Mouse (Mus musculus) hindbrain, embryonic 11.5 days (tissue): ENCODE measurements around the gene Dcaf10. TPM values are rescaled to one million over a fixed set of nuclear protein-coding genes. Genes with fewer than 3 reads are reported as not detected.
"Not testable (repeated sequence)": the region's sequence is repeated elsewhere in the genome, so short reads cannot be mapped to it uniquely, and the experiment has no call there.

Experiments
- ATAC-seq: fragments of 200-750 bp; cut with Nextera tagmentation; 2 replicates; pipeline ENCODE4 v1.8.0; 2017; ENCODE audit warnings: mild to moderate bottlenecking, moderate TSS enrichment, moderate library complexity; ENCODE audit not compliant: low FRiP score
- DNase-seq: peaks from one replicate; pipeline ENCODE4 v3.0.0-alpha.2; 2015; ENCODE audit warnings: low spot score
- H3K27ac ChIP-seq: fragments of 300-500 bp; sonication (generic); 2 replicates; pipeline ENCODE4 v1.5.1; 2014; ENCODE audit warnings: mild to moderate bottlenecking, low read depth, low read length
- H3K27me3 ChIP-seq: fragments of 300-500 bp; sonication (generic); 2 replicates; pipeline ENCODE4 v1.6.1; 2014; ENCODE audit warnings: mild to moderate bottlenecking, low read length, moderate library complexity, mixed read lengths; ENCODE audit not compliant: control insufficient read depth, insufficient read depth
- H3K36me3 ChIP-seq: fragments of 300-500 bp; sonication (generic); 2 replicates; pipeline ENCODE4 v1.6.1; 2014; ENCODE audit warnings: mild to moderate bottlenecking, low read length, moderate library complexity, mixed read lengths; ENCODE audit not compliant: control insufficient read depth, insufficient read depth
- H3K4me1 ChIP-seq: fragments of 300-500 bp; sonication (generic); replicated peaks from 2 replicates; pipeline ENCODE4 v1.6.1; 2014; ENCODE audit warnings: low read length, mixed read lengths; ENCODE audit not compliant: control insufficient read depth, insufficient read depth
- H3K4me2 ChIP-seq: fragments of 300-500 bp; sonication (generic); replicated peaks from 2 replicates; pipeline ENCODE4 v1.6.1; 2014; ENCODE audit warnings: mild to moderate bottlenecking, low read depth, low read length
- H3K4me3 ChIP-seq: fragments of 300-500 bp; sonication (generic); 2 replicates; pipeline ENCODE4 v1.5.1; 2014; ENCODE audit warnings: low read depth, low read length
- H3K9ac ChIP-seq: fragments of 300-500 bp; sonication (generic); 2 replicates; pipeline ENCODE4 v1.6.1; 2014; ENCODE audit warnings: low read depth, low read length
- H3K9me3 ChIP-seq: fragments of 300-500 bp; sonication (generic); 2 replicates; pipeline ENCODE4 v1.6.1; 2016; ENCODE audit warnings: low read length; ENCODE audit not compliant: control insufficient read depth
- WGBS: fragments of 180-500 bp; shearing (Covaris S2); extraction: QIAGEN DNeasy Blood & Tissue Kit; methylation state at CpG from one replicate; pipeline ENCODE4 v1.1.7; 2014; 5-methylcytosine and 5-hydroxymethylcytosine counted together
- polyA plus RNA-seq: library from polyadenylated mRNA; unstranded; fragments of >200 nt; fragmentation: Nextera tagmentation; extraction: Ambion mirVana; gene quantifications from 2 replicates; pipeline ENCODE4 v1.2.1, GENCODE M21; 2014

The Dcaf10 gene
- polyA plus RNA-seq, 1 experiment from 2014 or later, result 12.4 TPM

DNA sequence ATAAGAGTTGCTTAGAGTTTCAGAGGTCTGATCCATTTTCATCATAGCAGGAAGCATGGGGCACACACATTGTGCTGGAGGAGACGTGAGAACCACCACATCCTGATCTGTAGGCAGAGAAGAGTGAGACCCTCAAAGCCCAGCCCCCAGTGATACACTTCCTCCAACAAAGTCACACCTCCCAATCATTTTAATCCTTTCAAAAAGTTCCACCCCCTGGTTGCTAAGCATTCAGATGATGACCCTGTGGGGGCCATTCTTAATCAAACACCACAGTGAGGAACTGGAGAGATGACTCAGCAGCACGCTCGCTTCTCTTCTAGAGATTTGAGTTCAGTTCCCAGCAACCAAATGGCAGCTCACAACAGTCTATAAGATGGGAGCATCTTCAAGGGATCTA is 9.4 kb upstream of the Dcaf10 start:
- Histone ChIP-seq H3K36me3 (no peaks in the 10 kb centered on the region), H3K4me1 (no peaks in the 10 kb centered on the region), H3K9ac (no peak overlapping the region), H3K27ac (no peak overlapping the region), H3K4me3 (no peak overlapping the region), H3K9me3 (no peaks in the 10 kb centered on the region), H3K4me2 (no peak overlapping the region), H3K27me3 (no peaks in the 10 kb centered on the region)
- 75% methylated on average over 3 of the region's 3 CpGs for WGBS
- no peak for DNase-seq
- ATAC-seq, result no peak

GRCm38 (mm10) chr4:45341226-45341625 is 675 bp upstream of the Dcaf10 start:
- H3K27ac ChIP-seq, result peak overlapping the region; percentile 77; the same call in 1 of the 2 replicates
- 62% methylated on average over 9 of the region's 9 CpGs for WGBS
- H3K9me3 ChIP-seq, result no peaks in the 10 kb centered on the region
- H3K27me3 ChIP-seq, result no peaks in the 10 kb centered on the region
- H3K4me1 ChIP-seq, result no peaks in the 10 kb centered on the region
- ATAC-seq (no peak), DNase-seq (no peak)
- H3K4me3 ChIP-seq, result no peak overlapping the region
- H3K4me2 ChIP-seq, result 0 out of 2 replicates have a peak overlapping the region, but pooled peaks have one; percentile 51
- H3K36me3 ChIP-seq, result no peaks in the 10 kb centered on the region
- no peak overlapping the region; the same call in 1 of the 2 replicates for H3K9ac ChIP-seq

DNA sequence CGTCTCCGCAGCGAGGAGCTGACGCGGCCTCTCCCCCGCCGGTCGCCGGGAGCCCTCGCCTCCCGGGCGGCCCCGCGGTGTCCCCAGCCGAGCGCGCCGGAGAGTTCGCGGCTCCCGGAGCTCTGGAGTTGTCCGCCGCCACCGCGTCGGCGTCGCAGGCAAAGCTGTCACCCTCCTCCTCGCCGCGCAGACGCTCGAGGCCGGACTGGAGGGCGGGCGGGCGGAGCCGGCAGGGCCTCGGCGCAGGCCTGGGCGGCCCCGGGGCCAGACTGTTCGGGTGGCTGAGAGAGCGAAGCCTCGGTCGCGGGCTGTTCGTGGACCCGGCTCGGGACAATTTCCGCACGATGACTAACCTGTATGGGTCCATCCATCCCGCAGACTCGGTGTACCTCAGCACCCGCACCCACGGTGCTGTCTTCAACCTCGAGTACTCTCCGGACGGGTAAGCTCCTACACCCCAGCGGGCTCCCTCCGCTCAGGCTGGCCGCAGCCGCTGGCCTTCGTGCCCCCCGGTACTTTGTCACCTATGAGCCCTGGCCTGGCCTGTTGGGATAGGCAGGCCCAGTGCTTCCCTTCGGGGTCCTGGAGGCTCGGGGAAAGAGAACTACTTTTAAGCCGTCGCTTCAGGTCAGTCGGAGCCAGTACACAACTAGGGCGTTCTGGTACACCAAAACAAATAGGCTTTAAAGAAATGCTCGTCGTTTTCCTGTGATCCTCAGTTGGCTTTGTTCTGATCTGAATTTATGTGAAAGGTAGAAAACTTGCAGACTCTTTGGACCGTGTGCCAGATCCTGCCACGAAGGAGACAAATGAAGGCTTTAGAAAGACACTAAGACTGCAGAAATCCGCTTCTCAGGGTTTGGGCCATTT is 620 bp downstream of the Dcaf10 start, which contains the start of gene Exosc3:
Gene Exosc3 (minus strand): TSS at position 447 of the 870 bp plus-strand sequence.
- under 1% methylated on average over 71 of the region's 76 CpGs for WGBS
- ATAC-seq (peak; percentile 86), DNase-seq (no peak)
- Histone ChIP-seq H3K27me3 (no peaks in the 10 kb centered on the region), H3K4me3 (peak within 1 kb of the TSS; percentile 59), H3K9me3 (no peaks in the 10 kb centered on the region), H3K27ac (peak within 1 kb of the TSS; percentile 77), H3K36me3 (no peaks in the 10 kb centered on the region), H3K4me1 (no peaks in the 10 kb centered on the region), H3K9ac (peak within 1 kb of the TSS; percentile 73), H3K4me2 (peak within 1 kb of the TSS; percentile 71)

DNA sequence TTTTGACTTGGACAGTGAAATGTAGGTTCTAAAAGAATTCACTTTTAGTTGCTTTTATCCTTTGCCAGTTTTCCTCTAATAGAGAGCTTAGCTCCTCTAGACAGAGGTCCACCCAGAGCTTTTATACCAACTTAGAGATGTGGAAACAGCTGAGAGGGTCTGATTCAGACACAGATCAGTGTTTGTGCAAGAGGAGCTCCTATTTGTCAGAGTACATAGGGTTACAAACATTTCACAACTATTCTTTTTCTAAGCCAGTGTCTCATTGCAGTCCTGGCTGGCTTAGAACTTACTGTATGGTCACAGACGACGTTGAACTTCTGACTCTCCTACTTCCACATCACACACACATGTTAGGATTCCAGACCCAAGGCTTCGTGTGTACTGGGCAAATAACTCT is 14.8 kb downstream of the Dcaf10 start:
- Histone ChIP-seq H3K27ac (no peak overlapping the region), H3K9me3 (no peaks in the 10 kb centered on the region), H3K4me3 (no peak overlapping the region), H3K36me3 (no peaks in the 10 kb centered on the region), H3K4me2 (no peak overlapping the region), H3K27me3 (no peaks in the 10 kb centered on the region), H3K9ac (no peak overlapping the region), H3K4me1 (no peaks in the 10 kb centered on the region)
- WGBS, result 91% methylated on average over 3 of the region's 3 CpGs
- no peak for ATAC-seq
- DNase-seq, result no peak

DNA sequence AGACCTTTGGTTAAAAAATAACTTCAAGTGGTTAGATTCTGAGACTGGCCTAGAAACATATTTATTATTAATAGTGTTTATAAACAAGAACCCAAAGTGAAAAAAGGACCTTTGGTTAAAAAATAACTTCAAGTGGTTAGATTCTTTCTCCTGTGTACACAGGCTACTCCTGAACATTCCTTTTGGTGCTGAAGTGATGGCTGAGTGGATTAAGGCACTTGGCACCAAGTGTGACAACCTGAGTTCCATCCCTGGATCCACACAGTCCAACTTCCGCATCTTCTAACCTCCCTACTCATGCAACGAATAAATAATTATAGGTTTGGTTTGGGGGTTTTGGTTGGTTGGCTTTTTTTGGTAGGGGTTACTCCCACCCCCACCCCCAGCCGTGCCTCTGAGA is 29.4 kb downstream of the Dcaf10 start:
- no peak overlapping the region for H3K27ac ChIP-seq
- no peaks in the 10 kb centered on the region for H3K36me3 ChIP-seq
- WGBS, result 90% methylated on average over 3 of the region's 3 CpGs
- H3K4me1 ChIP-seq, result no peaks in the 10 kb centered on the region
- H3K4me2 ChIP-seq, result no peak overlapping the region
- ATAC-seq (no peak), DNase-seq (no peak)
- H3K9ac ChIP-seq, result no peak overlapping the region
- H3K9me3 ChIP-seq, result no peaks in the 10 kb centered on the region
- no peak overlapping the region for H3K4me3 ChIP-seq
- H3K27me3 ChIP-seq, result no peaks in the 10 kb centered on the region

- no peak overlapping the region for H3K4me2 ChIP-seq
- ATAC-seq (no peak), DNase-seq (no peak)
- H3K4me1 ChIP-seq, result no peaks in the 10 kb centered on the region
- H3K4me3 ChIP-seq, result no peak overlapping the region
- no peaks in the 10 kb centered on the region for H3K36me3 ChIP-seq
- WGBS, result 86% methylated on average over 5 of the region's 5 CpGs
- H3K9me3 ChIP-seq, result no peaks in the 10 kb centered on the region
- no peak overlapping the region for H3K9ac ChIP-seq
- H3K27ac ChIP-seq, result no peak overlapping the region
- H3K27me3 ChIP-seq, result no peaks in the 10 kb centered on the region
These were observed 33.0 kb downstream of the Dcaf10 start for GRCm38 (mm10) chr4:45374879-45375278.

DNA sequence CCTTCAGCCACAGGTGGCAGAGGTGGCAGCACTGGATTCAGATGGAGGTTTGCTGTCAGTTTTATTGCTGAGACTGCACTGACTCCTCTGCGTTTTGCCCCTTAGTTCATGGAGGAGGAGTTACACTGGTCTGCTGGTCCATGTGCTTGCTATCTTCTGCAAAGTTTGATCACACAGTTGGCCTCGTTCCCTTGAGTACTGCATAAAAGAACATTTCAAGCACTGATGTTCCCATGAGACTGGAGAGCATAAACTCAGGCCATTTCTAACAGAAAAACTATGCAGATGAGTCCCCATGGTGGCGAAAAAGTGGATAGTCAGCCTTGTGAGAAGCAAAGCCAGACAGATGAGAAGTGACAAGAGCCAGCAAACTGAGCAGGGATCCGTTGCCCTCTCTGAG is 34.7 kb downstream of the Dcaf10 start:
- WGBS, result 81% methylated on average over 4 of the region's 4 CpGs
- Histone ChIP-seq H3K27ac (no peak overlapping the region), H3K27me3 (no peaks in the 10 kb centered on the region), H3K4me3 (no peak overlapping the region), H3K4me2 (no peak overlapping the region), H3K9me3 (no peaks in the 10 kb centered on the region), H3K9ac (no peak overlapping the region), H3K4me1 (no peaks in the 10 kb centered on the region), H3K36me3 (no peaks in the 10 kb centered on the region)
- ATAC-seq (no peak), DNase-seq (no peak)

- not testable (repeated sequence) for H3K4me3 ChIP-seq, DNase-seq, H3K4me1 ChIP-seq, H3K9me3 ChIP-seq, ATAC-seq, H3K27ac ChIP-seq, H3K36me3 ChIP-seq, H3K4me2 ChIP-seq, H3K9ac ChIP-seq, H3K27me3 ChIP-seq
- 95% methylated on average over 10 of the region's 10 CpGs for WGBS
These were observed 39.1 kb downstream of the Dcaf10 start for GRCm38 (mm10) chr4:45380903-45381580.
